Mouse (Mus musculus) intestine, embryonic 16.5 days (tissue): ENCODE measurements around the gene Diablo. TPM values are rescaled to one million over a fixed set of nuclear protein-coding genes. Genes with fewer than 3 reads are reported as not detected.

Source experiments
- ATAC-seq: fragments of 200-750 bp; cut with Nextera tagmentation; 2 replicates; pipeline ENCODE4 v1.8.0; 2017; ENCODE audit warnings: moderate TSS enrichment, moderate library complexity
- H3K27ac ChIP-seq: fragments of 300-500 bp; sonication (generic); 2 replicates; pipeline ENCODE4 v1.5.1; 2014; ENCODE audit warnings: mild to moderate bottlenecking, low read length
- H3K27me3 ChIP-seq: fragments of 300-500 bp; sonication (generic); replicated peaks from 2 replicates; pipeline ENCODE4 v1.6.1; 2014; ENCODE audit warnings: low read length, control low read depth, mixed read lengths; ENCODE audit not compliant: control insufficient read depth, insufficient read depth
- H3K36me3 ChIP-seq: fragments of 300-500 bp; sonication (generic); 2 replicates; pipeline ENCODE4 v1.6.1; 2014; ENCODE audit warnings: low read length, control low read depth; ENCODE audit not compliant: control insufficient read depth, insufficient read depth
- H3K4me1 ChIP-seq: fragments of 300-500 bp; sonication (generic); 2 replicates; pipeline ENCODE4 v1.6.1; 2014; ENCODE audit warnings: low read length, control low read depth, mixed read lengths; ENCODE audit not compliant: control insufficient read depth, insufficient read depth
- H3K4me2 ChIP-seq: fragments of 300-500 bp; sonication (generic); 2 replicates; pipeline ENCODE4 v1.6.1; 2014; ENCODE audit warnings: low read depth, low read length, control low read depth
- H3K4me3 ChIP-seq: fragments of 300-500 bp; sonication (generic); 2 replicates; pipeline ENCODE4 v1.5.1; 2014; ENCODE audit warnings: mild to moderate bottlenecking, low read length
- H3K9ac ChIP-seq: fragments of 300-500 bp; sonication (generic); 2 replicates; pipeline ENCODE4 v1.6.1; 2014; ENCODE audit warnings: low read depth, low read length
- H3K9me3 ChIP-seq: fragments of 300-500 bp; sonication (generic); 2 replicates; pipeline ENCODE4 v1.6.1; 2016; ENCODE audit warnings: low read length, control low read depth; ENCODE audit not compliant: control insufficient read depth
- WGBS: fragments of 180-500 bp; shearing (Covaris S2); extraction: QIAGEN DNeasy Blood & Tissue Kit; methylation state at CpG from one replicate; pipeline ENCODE4 v1.1.7; 2014; 5-methylcytosine and 5-hydroxymethylcytosine counted together
- polyA plus RNA-seq: library from polyadenylated mRNA; unstranded; fragments of >200 nt; fragmentation: Nextera tagmentation; extraction: Ambion mirVana; gene quantifications from 2 replicates; pipeline ENCODE4 v1.2.1, GENCODE M21; 2015

The Diablo gene
- polyA plus RNA-seq, 1 experiment from 2014 or later = 89.7 TPM

- H3K4me3 ChIP-seq = no peak overlapping the region
- no peak overlapping the region for H3K9ac ChIP-seq
- H3K36me3 ChIP-seq = peaks cover 9% of the 10 kb centered on the region
- H3K27ac ChIP-seq = no peak overlapping the region
- WGBS = 68% methylated on average over 7 of the region's 7 CpGs
- H3K9me3 ChIP-seq = no peaks in the 10 kb centered on the region
- H3K4me2 ChIP-seq = no peak overlapping the region
- no peaks in the 10 kb centered on the region for H3K27me3 ChIP-seq
- H3K4me1 ChIP-seq = 0 out of 2 replicates have a peak, but pooled peaks cover 3% of the 10 kb centered on the region
- ATAC-seq = no peak
Measured at GRCm38 (mm10) chr5:123528641-123529040, 4.7 kb upstream of the Diablo start.

- Histone ChIP-seq H3K27ac (no peak overlapping the region), H3K4me3 (no peak overlapping the region), H3K4me2 (no peak overlapping the region), H3K9ac (no peak overlapping the region), H3K36me3 (no peaks in the 10 kb centered on the region; the same call in 1 of the 2 replicates), H3K9me3 (no peaks in the 10 kb centered on the region), H3K27me3 (no peaks in the 10 kb centered on the region), H3K4me1 (peaks cover 11% of the 10 kb centered on the region; the same call in 1 of the 2 replicates)
- WGBS = 90% methylated on average over 9 of the region's 9 CpGs
- ATAC-seq = no peak
Measured at GRCm38 (mm10) chr5:123525916-123526495, 2.0 kb upstream of the Diablo start.

- H3K27me3 ChIP-seq = no peaks in the 10 kb centered on the region
- no peaks in the 10 kb centered on the region for H3K36me3 ChIP-seq
- H3K4me3 ChIP-seq = peak within 1 kb of the TSS; percentile 86
- H3K4me1 ChIP-seq = peaks cover 11% of the 10 kb centered on the region; the same call in 1 of the 2 replicates
- H3K27ac ChIP-seq = no peak within 1 kb of the TSS
- H3K9me3 ChIP-seq = no peaks in the 10 kb centered on the region
- WGBS = 82% methylated on average over 7 of the region's 7 CpGs
- H3K4me2 ChIP-seq = peak within 1 kb of the TSS; percentile 64
- ATAC-seq = no peak
- peak within 1 kb of the TSS; percentile 41; the same call in 1 of the 2 replicates for H3K9ac ChIP-seq
Measured at GRCm38 (mm10) chr5:123525281-123525680, 1.3 kb upstream of the Diablo start, which contains the start of gene Gm49027. Gene Gm49027 (minus strand): TSS chr5:123525488.

GRCm38 (mm10) chr5:123524393-123524750 lies 396 bp upstream of the Diablo start:
- Histone ChIP-seq H3K27me3 (no peaks in the 10 kb centered on the region), H3K9me3 (no peaks in the 10 kb centered on the region), H3K9ac (peak overlapping the region; percentile 41), H3K4me1 (peaks cover 11% of the 10 kb centered on the region; the same call in 1 of the 2 replicates), H3K36me3 (no peaks in the 10 kb centered on the region), H3K4me2 (peak overlapping the region; percentile 64), H3K27ac (no peak overlapping the region), H3K4me3 (peak overlapping the region; percentile 86)
- WGBS = 0% methylated on average over 24 of the region's 27 CpGs
- ATAC-seq = peak; percentile 97

- Histone ChIP-seq H3K4me2 (no peak overlapping the region), H3K9ac (no peak overlapping the region), H3K27ac (no peak overlapping the region), H3K4me3 (no peak overlapping the region), H3K9me3 (no peaks in the 10 kb centered on the region), H3K4me1 (peaks cover 11% of the 10 kb centered on the region; the same call in 1 of the 2 replicates), H3K27me3 (no peaks in the 10 kb centered on the region), H3K36me3 (no peaks in the 10 kb centered on the region)
- WGBS = 78% methylated on average over 1 of the region's 1 CpGs
- no peak for ATAC-seq
Measured at GRCm38 (mm10) chr5:123522166-123522565, 1.8 kb downstream of the Diablo start.

- Histone ChIP-seq H3K27ac (no peak overlapping the region), H3K4me1 (peaks cover 11% of the 10 kb centered on the region; the same call in 1 of the 2 replicates), H3K9me3 (no peaks in the 10 kb centered on the region), H3K27me3 (no peaks in the 10 kb centered on the region), H3K9ac (no peak overlapping the region), H3K4me3 (no peak overlapping the region), H3K4me2 (no peak overlapping the region), H3K36me3 (no peaks in the 10 kb centered on the region)
- ATAC-seq = no peak
- 88% methylated on average over 1 of the region's 1 CpGs for WGBS
Measured at GRCm38 (mm10) chr5:123521621-123522020, 2.4 kb downstream of the Diablo start.

GRCm38 (mm10) chr5:123520666-123521065 lies 3.3 kb downstream of the Diablo start:
- Histone ChIP-seq H3K9me3 (no peaks in the 10 kb centered on the region), H3K36me3 (no peaks in the 10 kb centered on the region), H3K4me1 (peaks cover 11% of the 10 kb centered on the region; the same call in 1 of the 2 replicates), H3K9ac (no peak overlapping the region), H3K27me3 (no peaks in the 10 kb centered on the region), H3K27ac (no peak overlapping the region), H3K4me3 (no peak overlapping the region), H3K4me2 (no peak overlapping the region)
- ATAC-seq = no peak
- 89% methylated on average over 9 of the region's 9 CpGs for WGBS

GRCm38 (mm10) chr5:123514871-123515270 lies 9.1 kb downstream of the Diablo start:
- H3K4me1 ChIP-seq = 0 out of 2 replicates have a peak, but pooled peaks cover 4% of the 10 kb centered on the region
- H3K4me2 ChIP-seq = no peak overlapping the region
- ATAC-seq = no peak
- H3K27ac ChIP-seq = no peak overlapping the region
- peaks cover 2% of the 10 kb centered on the region for H3K27me3 ChIP-seq
- 87% methylated on average over 5 of the region's 5 CpGs for WGBS
- H3K36me3 ChIP-seq = no peaks in the 10 kb centered on the region
- no peak overlapping the region for H3K4me3 ChIP-seq
- no peaks in the 10 kb centered on the region for H3K9me3 ChIP-seq
- H3K9ac ChIP-seq = no peak overlapping the region

- Histone ChIP-seq H3K9me3 (no peaks in the 10 kb centered on the region), H3K9ac (no peak overlapping the region), H3K36me3 (no peaks in the 10 kb centered on the region), H3K4me2 (no peak overlapping the region), H3K4me1 (peaks cover 13% of the 10 kb centered on the region), H3K27ac (no peak overlapping the region), H3K4me3 (no peak overlapping the region), H3K27me3 (peaks cover 21% of the 10 kb centered on the region)
- 0 out of 2 replicates have a peak, but pooled peaks have one; percentile 22 for ATAC-seq
- WGBS = 63% methylated on average over 3 of the region's 3 CpGs
Measured at GRCm38 (mm10) chr5:123512102-123512501, 11.9 kb downstream of the Diablo start.
